Mouse (Mus musculus) urinary bladder, postnatal 4 days (tissue): ENCODE data around the gene Gtf2h2.
"Not testable (repeated sequence)": the region's sequence is repeated elsewhere in the genome, so short reads cannot be mapped to it uniquely, and the experiment has no call there.

Source experiments
- DNase-seq, 2 experiments: peaks; one replicate each; pipeline ENCODE4 v3.0.0; 2021 to 2022; ENCODE audit warnings: low spot score in 2 of 2

Gene Gtf2h2

DNA sequence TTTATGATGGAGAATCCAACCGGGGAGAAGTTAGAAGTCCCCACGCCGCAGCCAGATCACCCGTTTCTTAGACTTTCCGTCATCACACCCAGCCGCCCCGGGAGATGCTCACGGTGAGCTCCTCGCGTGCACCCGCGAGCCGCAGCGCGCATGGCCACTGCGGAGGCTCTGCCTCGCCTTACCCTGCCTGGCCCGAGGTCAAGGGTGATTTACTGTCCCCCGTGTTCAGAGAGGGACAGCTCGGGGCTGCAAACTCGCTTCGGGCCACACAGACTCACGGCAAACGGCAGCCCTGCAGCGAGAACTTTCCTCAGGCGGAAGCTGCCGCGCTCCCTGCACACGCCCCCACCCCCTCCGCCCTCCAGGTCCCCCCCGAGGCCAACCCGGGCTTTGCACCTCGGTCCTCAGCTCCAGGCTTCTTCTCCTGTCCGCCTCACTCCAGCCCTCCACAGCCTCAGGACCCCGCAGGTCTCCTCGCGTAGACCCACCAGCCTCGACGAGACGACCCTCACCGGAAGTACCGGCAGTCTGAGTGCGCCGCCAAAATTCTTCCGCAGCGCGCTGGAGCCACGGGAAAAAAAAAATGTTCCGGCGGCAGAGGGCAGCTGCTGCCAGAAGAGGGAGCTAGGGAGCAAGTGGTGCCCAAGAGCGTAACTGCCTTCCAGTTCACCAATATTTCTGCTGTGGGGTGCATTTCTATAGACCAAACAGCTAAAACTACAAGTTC is at the start of gene Gtf2h2:
Gtf2h2 (minus strand) TSS at position 519 of the 727 bp plus-strand sequence.
- peak; percentile 80 to 89 for DNase-seq

DNA sequence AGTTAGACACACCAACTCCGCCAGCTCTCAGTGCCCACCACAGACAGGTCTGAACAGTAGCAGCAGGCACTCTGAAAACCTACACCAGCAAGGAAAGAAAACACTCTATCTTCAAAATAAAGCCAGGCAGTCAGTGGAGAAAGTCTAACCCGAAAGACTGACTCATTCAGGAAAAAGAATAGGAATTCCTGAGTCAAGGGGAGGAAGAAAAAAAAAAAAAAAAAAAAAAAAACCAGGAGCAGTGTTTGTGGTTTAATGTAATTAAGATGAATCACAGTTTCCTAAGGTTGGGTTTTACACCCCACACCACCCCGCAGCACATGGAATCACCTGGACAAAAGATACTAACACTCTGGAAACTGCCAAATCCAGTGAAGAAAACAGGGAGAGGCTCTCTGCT is 43.8 kb upstream of the Gtf2h2 start:
- no peak for DNase-seq

DNA sequence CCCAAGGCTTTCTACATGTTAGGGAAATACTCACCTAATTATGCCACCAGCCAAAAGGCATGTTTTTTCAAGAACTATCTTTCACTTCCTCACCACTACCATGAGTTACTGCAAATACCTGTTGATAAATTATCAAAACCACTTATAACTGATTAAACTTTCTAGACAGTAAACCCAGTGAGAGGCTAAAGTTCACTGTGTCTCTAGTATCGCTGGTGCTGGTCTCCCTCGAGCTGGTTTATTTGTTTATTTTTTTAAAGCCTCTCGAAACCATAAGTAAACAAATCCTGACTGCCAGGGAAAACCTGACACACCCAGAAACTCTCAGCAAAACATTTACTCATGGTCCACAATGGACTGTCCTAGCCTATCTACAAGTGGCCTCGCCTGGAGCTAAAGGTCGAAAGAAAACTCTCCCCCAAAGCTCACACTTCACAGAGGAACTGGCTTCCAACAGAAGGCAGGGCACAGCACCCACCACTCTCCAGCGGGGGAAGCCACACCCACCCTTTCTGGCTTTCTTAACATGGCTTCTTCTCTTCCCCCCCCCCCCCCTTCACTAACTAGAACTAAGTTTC is 40.5 kb upstream of the Gtf2h2 start:
- DNase-seq = no peak

DNA sequence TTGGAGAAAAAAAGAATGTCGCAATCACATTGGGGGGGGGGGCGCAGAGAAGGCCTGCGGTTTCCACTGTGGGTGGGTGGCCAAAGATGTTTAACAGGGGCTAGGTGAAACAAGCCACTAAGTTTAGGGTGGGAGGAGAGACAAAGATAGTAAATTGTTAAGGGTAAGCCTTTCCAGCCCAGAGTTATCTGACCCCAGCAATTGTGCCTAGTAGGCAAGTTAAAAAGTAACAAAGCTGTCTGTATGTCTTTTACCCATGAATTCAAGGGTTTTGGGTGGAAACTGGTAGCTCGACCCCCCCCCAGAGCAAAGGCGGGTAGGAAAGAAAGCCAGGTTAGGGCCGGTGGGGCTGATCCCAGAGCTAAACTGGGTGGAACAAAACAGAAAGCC is 34.3 kb upstream of the Gtf2h2 start:
- DNase-seq = no peak

DNA sequence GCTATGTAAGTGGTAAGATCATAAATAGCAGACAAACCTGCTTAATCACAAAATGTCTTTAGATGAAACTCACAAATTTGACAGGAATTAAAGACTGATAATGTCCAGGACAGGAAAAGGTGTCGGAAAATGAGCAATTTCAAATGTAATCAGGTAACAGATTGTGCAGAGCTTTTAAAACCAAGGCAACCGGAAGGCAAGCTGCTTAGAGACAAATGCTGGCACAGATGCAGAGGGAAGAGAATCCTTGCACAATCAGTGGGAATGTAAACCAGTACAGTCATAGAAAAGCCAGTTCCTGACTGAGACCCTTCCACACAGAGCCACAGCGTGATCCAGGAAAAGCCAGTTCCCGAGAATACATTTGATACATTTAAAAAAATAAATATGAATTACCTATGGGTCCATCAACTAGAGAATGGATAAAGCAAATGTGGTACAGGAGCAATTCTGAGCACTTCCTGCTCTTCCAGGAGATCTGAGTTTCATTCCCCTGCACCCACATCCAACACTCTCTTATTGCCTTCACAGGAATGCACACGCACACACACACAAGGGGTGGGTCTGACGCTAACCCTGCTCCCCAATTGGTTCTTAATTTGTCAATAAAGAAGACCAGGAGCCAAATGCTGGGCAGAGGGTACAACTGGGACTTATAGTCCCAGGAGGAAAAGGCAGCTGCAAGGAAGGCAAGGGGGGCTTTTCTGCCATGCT is 33.7 kb upstream of the Gtf2h2 start:
- no peak for DNase-seq

DNA sequence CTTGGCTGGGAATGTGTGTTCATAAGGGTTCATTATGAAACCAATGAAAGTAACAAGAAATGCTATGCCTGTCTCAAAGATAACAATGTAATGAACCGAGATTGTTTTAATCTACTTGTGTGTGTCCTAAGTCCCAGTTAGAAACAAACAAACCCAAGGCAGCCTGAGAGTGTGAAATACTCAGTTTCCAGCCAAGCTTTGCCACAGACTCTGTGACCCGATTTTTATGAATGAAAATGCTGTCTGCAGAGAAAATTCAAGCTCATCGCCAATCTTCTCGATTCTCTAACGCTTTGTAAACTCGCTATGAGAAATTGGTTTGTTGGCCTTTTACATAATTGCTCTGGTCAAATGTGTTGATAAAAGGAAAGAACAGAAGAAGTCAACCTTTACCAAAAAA is 32.5 kb upstream of the Gtf2h2 start:
- no peak for DNase-seq

DNA sequence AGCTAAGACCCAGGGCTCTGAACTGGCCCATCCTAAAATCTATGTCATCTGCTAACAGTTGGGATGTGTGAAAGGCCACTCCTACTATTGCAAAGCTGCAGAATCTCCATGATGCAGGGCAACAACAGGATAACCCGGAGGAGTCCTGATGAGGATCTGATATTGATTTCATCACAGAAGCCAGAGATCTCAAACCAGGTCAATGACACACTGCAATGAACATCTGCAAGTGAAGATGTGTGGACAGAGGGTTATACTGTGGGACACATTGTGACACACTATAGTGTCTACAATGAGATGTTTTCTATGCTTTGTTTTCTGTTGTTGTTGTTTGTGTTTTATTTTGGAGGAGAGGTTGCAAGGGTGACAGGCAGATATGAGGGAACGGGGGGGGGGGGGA is 31.3 kb upstream of the Gtf2h2 start:
- no peak for DNase-seq

DNA sequence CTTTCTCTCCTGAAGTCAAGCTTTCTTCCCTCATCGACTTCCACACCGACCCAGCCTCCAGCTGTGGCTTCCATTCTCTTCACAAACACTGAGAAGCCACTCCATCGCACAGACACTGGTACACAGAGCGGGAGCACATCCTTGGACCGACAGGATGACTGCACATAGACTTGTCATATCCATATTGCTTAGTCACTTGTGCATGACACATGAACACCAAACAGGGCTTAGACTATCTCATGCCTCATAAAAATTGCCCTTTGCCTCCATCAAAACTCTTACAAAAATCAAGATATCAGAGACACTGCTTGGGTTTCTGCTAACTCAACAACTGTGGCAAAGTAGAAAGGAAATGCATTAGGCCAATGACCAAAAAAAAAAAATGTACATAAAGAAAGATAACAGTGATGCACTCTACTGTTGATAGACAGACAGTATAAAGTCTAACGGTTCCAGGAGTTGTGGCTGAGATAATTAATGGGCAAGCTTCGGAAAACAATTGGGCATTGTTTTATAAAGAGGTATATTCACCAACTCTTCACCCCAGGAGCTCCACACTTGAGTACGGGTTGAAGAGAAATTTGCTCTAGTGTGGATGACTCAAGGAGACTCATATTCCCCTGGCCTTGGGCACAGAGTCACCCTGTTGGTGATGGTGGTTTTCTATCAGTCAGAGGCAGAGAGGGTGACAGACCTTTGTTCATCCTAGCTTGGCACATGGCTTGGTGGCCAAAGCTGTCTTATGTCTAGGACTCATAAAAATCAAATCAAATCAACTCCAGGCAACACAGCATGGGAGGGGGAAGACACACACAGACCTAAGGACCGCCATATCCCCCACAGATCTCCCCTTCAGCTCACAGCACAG is 29.6 kb upstream of the Gtf2h2 start:
- DNase-seq = no peak

DNA sequence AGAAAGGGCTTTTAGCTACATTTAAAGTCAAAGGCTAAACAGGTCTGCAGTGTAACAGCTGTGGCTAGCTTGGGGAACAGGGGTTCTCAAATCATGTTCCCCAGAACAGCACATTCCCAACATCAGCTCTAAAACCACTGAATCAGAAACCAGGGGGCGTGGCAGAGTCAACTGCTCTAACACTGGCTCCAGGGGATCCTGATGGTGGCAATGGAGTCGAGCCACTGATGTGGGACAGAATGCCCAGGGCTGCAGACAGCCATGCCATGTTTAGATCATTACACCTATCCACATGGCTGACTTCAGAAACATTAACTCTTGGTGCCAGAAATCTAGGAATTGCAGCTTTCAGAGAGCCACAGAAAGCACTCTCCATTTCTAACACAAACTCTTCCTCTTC is 26.8 kb upstream of the Gtf2h2 start:
- DNase-seq = no peak

DNA sequence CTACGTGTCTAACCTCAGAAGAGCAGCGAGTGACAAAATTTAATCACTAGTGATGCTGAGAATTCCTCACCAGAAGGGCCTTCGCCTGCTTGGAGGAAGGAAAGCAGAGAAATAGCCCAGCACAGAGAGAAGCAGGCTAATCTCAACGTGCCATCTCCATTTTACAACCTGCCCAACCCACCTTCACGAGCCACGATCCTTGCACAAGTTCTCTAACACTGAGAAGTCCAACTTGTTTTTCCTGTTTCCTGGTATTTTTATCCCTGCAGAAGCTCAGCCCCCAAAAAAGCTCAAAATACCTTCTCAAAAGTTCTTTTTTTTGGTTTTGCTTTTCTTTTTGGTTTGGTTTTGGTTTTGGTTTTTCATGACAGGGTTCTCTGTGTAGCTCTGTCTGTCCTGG is 25.8 kb upstream of the Gtf2h2 start:
- DNase-seq = no peak

DNA sequence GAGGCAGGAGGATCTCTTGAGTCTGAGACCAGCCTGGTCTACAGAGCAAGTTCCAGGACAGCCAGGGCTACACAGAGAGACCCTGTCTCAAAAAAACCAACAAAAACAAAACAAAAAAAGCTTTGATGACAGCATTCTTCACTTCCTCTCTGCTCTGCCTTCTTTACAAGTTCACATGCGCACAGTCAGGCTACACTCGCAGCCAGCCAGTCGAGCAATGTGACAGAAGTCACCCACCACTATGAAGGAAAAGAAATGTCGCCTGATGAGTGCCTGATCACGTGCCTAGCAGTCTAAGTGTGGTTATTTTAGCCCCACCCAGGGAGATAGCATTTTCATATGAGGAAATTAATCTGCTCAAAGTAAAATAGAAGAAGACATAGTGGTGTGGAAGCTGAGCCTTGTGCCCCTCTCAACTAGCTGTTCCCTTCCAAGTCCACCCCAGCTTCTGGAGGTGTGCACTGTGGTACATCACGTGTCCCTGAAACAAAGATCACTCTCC is 25.3 kb upstream of the Gtf2h2 start:
- no peak for DNase-seq

DNA sequence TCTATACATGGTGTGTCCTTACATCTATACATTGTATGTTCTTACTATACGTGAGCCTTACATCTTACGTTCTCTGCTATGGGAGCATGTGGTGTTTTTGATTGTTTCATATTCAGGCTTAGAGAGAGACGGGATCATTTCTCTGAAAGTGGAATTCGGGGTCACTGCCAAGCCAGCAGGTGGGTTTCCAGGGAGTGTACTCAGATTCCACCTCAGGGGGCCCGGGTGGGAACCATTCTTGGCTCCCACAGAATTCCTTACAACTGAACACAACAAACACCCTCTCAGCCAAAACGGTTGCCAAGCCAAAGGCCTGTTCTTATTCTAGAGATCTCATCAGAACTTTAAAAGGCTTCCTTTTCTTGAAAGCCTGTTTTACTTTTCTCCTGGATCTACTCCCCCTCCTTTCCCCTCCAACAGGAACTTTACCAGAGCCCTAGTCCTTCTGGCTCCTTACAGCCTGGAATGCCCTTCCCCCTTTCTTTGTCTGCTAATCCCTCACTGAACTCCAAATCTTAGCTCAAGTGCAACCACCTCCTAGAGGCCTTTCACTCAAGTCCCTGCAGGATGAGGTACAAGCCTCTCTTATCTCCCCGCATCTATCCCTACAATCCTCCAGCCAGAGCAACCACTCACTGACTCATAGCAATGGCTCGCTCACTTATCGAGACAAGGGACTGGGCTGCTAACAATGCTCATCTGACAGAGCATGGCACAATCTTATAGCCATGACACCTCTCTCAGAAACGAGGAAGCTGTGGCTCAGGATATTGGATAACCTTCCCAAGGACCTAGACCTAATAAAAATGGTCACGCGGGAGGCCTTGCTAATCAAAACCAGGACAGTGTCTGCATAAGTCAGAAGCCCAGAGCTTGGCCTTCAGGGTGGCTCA is 24.1 kb upstream of the Gtf2h2 start:
- DNase-seq = no peak

DNA sequence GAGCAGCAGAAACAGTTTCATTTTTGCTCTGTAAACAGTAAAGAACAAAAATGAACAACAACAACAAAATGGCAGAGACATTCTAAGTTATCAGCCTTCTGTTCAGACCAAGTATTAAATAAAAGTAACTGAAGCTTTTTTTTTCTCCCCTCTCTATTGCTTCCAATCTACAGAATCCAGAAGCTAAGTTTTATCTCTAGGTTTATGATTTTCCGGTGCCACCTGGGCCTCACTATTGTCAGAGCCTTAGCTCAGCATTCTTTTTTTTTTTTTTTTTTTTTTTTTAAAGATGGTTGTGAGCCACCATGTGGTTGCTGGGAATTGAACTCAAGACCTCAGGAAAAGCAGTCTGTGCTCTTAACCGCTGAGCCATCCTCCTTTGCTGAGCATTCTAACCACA is 20.4 kb upstream of the Gtf2h2 start:
- DNase-seq = no peak

DNA sequence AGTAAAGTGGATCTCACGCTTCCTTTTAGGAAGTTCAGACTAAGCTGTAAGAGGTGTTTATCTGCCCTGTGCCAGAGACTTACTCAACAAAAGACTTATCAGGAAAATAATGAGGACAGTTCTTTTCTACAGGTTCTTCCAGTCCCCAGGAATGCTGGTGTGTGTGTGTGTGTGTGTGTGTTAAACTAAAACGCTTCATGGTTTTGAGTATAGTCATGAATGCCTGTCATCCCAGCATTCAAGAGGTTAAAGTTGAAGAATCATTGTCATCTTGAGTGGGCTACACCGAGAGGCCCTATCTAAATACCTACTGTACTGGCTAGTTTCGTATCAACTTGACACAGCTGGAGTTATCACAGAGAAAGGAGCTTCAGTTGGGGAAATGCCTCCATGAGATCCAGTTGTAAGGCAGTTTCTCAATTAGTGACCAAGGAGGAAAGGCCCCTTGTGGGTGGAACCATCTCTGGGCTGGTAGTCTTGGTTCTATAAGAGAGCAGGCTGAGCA is 19.5 kb upstream of the Gtf2h2 start:
- DNase-seq = no peak

DNA sequence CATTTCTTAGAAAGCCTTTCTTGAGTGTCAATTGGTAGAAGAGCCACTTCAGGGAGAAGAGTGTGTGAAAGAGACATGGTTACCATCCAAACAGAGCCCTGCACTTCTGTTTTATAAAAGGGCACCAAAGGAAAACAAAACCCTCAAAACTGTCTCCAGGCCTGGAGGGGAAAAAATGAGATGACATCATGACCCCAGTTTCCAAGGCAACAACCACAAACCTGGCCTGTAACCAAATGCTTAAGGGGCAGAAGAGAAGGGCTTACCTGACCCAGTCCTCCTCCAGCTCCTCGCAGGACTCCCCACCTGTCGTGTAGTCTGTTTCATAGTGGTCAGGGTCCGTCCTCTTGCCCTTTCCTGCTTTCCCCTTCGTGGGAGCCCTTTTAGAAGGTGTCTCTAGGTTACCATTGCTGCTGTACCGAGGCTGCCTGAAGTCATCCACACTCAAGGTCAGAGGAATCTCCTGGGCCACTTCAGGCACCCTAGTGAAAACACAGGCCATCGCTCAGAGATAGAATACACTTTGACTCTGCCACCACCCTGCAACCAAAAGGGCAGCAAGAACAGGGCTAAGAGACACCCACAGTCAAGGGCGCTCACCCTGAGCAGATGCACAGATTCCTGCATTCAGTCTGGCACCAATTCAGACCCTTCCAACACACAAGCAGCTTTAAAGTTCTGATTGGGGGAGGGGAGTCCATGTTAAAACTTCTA is 18.9 kb upstream of the Gtf2h2 start:
- DNase-seq = no peak

DNA sequence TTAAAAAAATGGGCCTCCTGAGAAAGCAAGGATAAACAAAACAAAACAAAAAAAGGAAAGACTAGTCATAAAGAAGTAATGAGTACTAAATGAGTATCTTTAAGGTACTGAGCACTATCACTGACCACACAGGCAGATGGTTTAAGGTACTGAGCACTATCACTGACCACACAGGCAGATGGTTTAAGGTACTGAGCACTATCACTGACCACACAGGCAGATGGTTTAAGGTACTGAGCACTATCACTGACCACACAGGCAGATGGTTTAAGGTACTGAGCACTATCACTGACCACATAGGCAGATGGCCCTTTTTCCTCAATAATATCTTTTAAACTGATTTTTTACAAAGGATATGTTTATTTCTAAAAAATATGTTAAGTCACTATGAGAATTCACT is 7.2 kb upstream of the Gtf2h2 start:
- not testable (repeated sequence) for DNase-seq

DNA sequence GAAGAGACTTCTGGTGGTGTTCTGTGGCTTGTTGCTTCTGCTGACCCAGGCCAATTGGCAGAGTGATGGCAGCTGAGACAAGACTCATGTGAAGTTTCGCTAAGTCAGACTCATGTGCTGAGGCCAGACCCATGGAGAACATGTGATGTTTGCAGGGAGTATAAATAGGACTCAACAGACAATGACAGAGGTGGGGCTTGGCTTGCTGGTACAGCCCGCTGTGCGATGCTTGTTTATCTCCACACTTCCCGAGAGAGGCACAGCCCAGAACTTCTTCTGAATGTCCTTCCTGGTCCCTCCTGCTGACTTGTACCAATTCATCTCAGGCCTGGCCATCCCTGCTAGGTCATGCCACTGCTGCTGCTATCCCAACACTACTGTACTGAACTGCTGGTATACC is 3.0 kb upstream of the Gtf2h2 start:
- no peak for DNase-seq

DNA sequence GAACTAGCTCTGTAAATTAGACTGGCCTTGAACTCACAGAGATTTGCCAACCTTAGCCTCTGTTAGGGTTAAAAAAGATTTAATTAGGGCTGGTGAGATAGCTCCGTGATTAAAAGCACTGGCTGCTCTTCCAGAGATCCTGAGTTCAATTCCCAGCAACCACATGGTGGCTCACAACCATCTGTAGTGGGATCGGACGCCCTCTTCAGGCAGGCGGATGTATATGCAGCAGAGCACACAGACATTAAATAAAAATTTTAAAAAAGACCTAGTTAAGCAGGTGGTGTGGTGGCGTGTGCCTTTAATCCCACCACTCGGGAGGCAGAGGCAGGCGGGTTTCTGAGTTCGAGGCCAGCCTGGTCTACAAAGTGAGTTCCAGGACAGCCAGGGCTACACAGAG is 2.0 kb upstream of the Gtf2h2 start:
- not testable (repeated sequence) for DNase-seq

DNA sequence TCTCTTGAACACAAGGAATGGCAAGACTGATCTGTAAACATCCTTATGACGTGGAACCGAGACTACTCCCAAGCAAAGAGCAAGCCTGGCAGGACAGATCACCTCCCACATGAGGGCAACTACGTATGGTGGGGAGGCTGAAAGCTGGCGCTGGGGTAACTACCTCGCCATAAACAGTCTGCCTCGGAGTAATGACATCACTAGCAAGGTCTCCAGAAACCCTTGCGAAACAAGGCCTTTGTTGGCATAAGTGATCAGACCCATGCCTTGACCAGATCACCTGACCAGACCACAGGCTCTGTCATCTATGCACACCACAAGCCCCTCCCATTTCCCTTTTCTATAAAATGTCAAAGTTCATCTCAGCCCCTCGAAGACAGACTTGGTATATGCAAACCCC is 934 bp upstream of the Gtf2h2 start:
- no peak for DNase-seq

DNA sequence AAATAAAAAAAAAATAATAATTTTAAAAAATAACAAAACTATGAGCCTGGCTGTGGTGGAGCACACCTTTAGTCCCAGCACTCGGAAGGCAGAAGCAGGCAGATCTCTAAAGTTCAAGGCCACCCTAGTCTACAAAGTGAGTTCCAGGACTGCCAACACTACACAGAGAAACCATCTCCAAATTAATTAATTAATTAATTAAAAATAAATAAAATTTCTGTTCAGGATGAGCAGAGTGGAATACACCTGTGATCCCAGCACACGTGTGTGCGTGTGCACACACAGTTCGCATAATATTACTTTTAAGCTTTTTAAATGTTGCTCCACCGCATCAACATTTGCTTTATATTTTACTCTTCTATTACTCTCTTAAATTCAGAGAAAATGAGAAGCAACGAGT is 756 bp downstream of the Gtf2h2 start:
- DNase-seq = no peak
